Mouse (Mus musculus) CH12.LX (cell line): ENCODE data around the gene Shisa7. TPM values are rescaled to one million over a fixed set of nuclear protein-coding genes. Genes with fewer than 3 reads are reported as not detected.

Experiments used
- DNase-seq: peaks from one replicate; pipeline ENCODE4 v3.0.0-alpha.2; 2013; ENCODE audit errors: extremely low read depth
- H3K27ac ChIP-seq: 2 replicates; pipeline ENCODE4 v1.5.1; 2012; ENCODE audit warnings: low read depth, mild to moderate bottlenecking, control low read depth, moderate library complexity; ENCODE audit not compliant: insufficient read depth
- H3K27me3 ChIP-seq: replicated peaks from 2 replicates; pipeline ENCODE3; 2012; ENCODE audit warnings: inconsistent platforms
- H3K36me3 ChIP-seq, 2 experiments: replicated peaks in 1 of 2; 2 replicates each; pipeline versions ENCODE3 to v1.6.1; 2012; ENCODE audit warnings: inconsistent platforms in 1 of 2, low read length in 1 of 2, mild to moderate bottlenecking in 1 of 2, mixed read lengths in 1 of 2, moderate library complexity in 1 of 2; ENCODE audit not compliant: control insufficient read depth in 1 of 2, insufficient read depth in 1 of 2
- H3K4me1 ChIP-seq, 2 experiments: 2 replicates each; pipeline ENCODE4 v1.6.1; 2012; ENCODE audit warnings: inconsistent platforms in 1 of 2, moderate library complexity in 1 of 2; ENCODE audit not compliant: insufficient read depth in 2 of 2, control insufficient read depth in 1 of 2
- H3K4me2 ChIP-seq: 2 replicates; pipeline ENCODE4 v1.6.1; 2012; ENCODE audit warnings: low read depth, mild to moderate bottlenecking, control low read depth; ENCODE audit not compliant: poor library complexity, insufficient read depth, severe bottlenecking
- H3K4me3 ChIP-seq, 3 experiments: fragments of 150-350 bp in 1 of 3; sonication (generic) in 1 of 3; replicated peaks in 1 of 3; 2 replicates each; pipeline versions ENCODE3 to v1.5.1; 2011 to 2012; ENCODE audit warnings: low read depth in 2 of 3, low read length in 2 of 3, mild to moderate bottlenecking in 2 of 3, moderate library complexity in 2 of 3, control low read depth in 1 of 3, improper control_type of control experiment in 1 of 3, inconsistent platforms in 1 of 3, mixed read lengths in 1 of 3; ENCODE audit not compliant: poor library complexity in 1 of 3
- H3K79me2 ChIP-seq: replicated peaks from 2 replicates; pipeline ENCODE4 v1.6.1; 2012; ENCODE audit warnings: mild to moderate bottlenecking, moderate library complexity; ENCODE audit not compliant: control insufficient read depth, poor library complexity, insufficient read depth, severe bottlenecking; ENCODE audit errors: extremely low read depth
- H3K9ac ChIP-seq: 2 replicates; pipeline ENCODE4 v1.6.1; 2012; ENCODE audit warnings: low read depth, mild to moderate bottlenecking, control low read depth, moderate library complexity; ENCODE audit not compliant: insufficient read depth
- H3K9me3 ChIP-seq: replicated peaks from 2 replicates; pipeline ENCODE3; 2012; ENCODE audit warnings: low read length, inconsistent platforms, mixed read lengths
- CHD1 ChIP-seq: IDR thresholded peaks from 2 replicates; pipeline ENCODE4 v1.6.1; 2012; ENCODE audit warnings: low read depth, low read length, improper control_type of control experiment, inconsistent platforms
- CHD2 ChIP-seq: IDR thresholded peaks from 2 replicates; pipeline ENCODE4 v1.6.1; 2011; ENCODE audit warnings: low read length, improper control_type of control experiment
- CTCF ChIP-seq, 2 experiments: IDR thresholded peaks in 1 of 2; conservative IDR thresholded peaks in 1 of 2; 2 replicates each; pipeline ENCODE4 v1.5.1; 2011 to 2012; ENCODE audit warnings: low read depth in 2 of 2, low read length in 2 of 2, improper control_type of control experiment in 1 of 2, inconsistent platforms in 1 of 2, mild to moderate bottlenecking in 1 of 2, moderate library complexity in 1 of 2
- E2F4 ChIP-seq: IDR thresholded peaks from 2 replicates; pipeline ENCODE4 v1.6.1; 2011; ENCODE audit warnings: low read depth, low read length, improper control_type of control experiment; ENCODE audit not compliant: insufficient replicate concordance
- ETS1 ChIP-seq: conservative IDR thresholded peaks from 2 replicates; pipeline ENCODE4 v1.6.1; 2012; ENCODE audit warnings: low read depth, mild to moderate bottlenecking, inconsistent platforms, low read length, improper control_type of control experiment, moderate library complexity
- GABPA ChIP-seq: IDR thresholded peaks from 2 replicates; pipeline ENCODE4 v1.6.1; 2012; ENCODE audit warnings: low read depth, low read length, improper control_type of control experiment, inconsistent platforms; ENCODE audit not compliant: insufficient replicate concordance
- IRF4 ChIP-seq: IDR thresholded peaks from 2 replicates; pipeline ENCODE4 v1.6.1; 2014; ENCODE audit warnings: low read depth, mild to moderate bottlenecking, inconsistent platforms, low read length, improper control_type of control experiment
- JUN ChIP-seq: IDR thresholded peaks from 2 replicates; pipeline ENCODE4 v1.6.1; 2011; ENCODE audit warnings: low read depth, mild to moderate bottlenecking, low read length, improper control_type of control experiment, moderate library complexity; ENCODE audit not compliant: insufficient read depth
- JUND ChIP-seq: conservative IDR thresholded peaks from 2 replicates; pipeline ENCODE4 v1.6.1; 2011; ENCODE audit warnings: low read depth, low read length, improper control_type of control experiment
- KAT2A ChIP-seq: IDR thresholded peaks from 2 replicates; pipeline ENCODE4 v1.6.1; 2012; ENCODE audit warnings: low read length, improper control_type of control experiment, inconsistent platforms; ENCODE audit not compliant: insufficient replicate concordance
- MAFK ChIP-seq: IDR thresholded peaks from 2 replicates; pipeline ENCODE4 v1.6.1; 2011; ENCODE audit warnings: low read length, improper control_type of control experiment; ENCODE audit not compliant: insufficient replicate concordance
- MAX ChIP-seq: IDR thresholded peaks from 2 replicates; pipeline ENCODE4 v1.6.1; 2011; ENCODE audit warnings: low read length, improper control_type of control experiment
- MAZ ChIP-seq: IDR thresholded peaks from 2 replicates; pipeline ENCODE4 v1.6.1; 2012; ENCODE audit warnings: low read depth, mild to moderate bottlenecking, inconsistent platforms, low read length, improper control_type of control experiment, moderate library complexity
- MEF2A ChIP-seq: IDR thresholded peaks from 2 replicates; pipeline ENCODE4 v1.6.1; 2014; ENCODE audit warnings: low read depth, mild to moderate bottlenecking, inconsistent platforms, low read length, improper control_type of control experiment, borderline replicate concordance
- RCOR1 ChIP-seq: conservative IDR thresholded peaks from 2 replicates; pipeline ENCODE4 v1.6.1; 2012; ENCODE audit warnings: low read depth, mild to moderate bottlenecking, inconsistent platforms, low read length, improper control_type of control experiment
- SMC3 ChIP-seq: IDR thresholded peaks from 2 replicates; pipeline ENCODE4 v1.6.1; 2011; ENCODE audit warnings: low read depth, low read length, improper control_type of control experiment
- UBTF ChIP-seq: IDR thresholded peaks from 2 replicates; pipeline ENCODE4 v1.6.1; 2012; ENCODE audit warnings: low read depth, mild to moderate bottlenecking, inconsistent platforms, low read length, improper control_type of control experiment, moderate library complexity
- ZC3H11A ChIP-seq: IDR thresholded peaks from 2 replicates; pipeline ENCODE4 v1.6.1; 2012; ENCODE audit warnings: low read depth, mild to moderate bottlenecking, inconsistent platforms, low read length, improper control_type of control experiment
- ZMIZ1 ChIP-seq: IDR thresholded peaks from 2 replicates; pipeline ENCODE4 v1.6.1; 2012; ENCODE audit warnings: low read depth, mild to moderate bottlenecking, inconsistent platforms, low read length, improper control_type of control experiment
- dilution Hi-C: fragments of 300-500 bp; cut with MboI; formaldehyde crosslinking; loops from 2 replicates; pipeline ENCODE4 v1.14.3; 2020; ENCODE audit warnings: low sequenced_read_pairs; ENCODE audit not compliant: extremely low pct_unique_long_range_greater_than_20kb, extremely low pct_ligation_motif_present
- in situ Hi-C: fragments of 300-500 bp; cut with MboI; formaldehyde crosslinking; loops from 3 replicates; pipeline ENCODE4 v1.14.3; 2019; ENCODE audit warnings: low sequenced_read_pairs, low pct_ligation_motif_present, low pct_unique_long_range_greater_than_20kb, mixed read lengths
- polyA plus RNA-seq: library from polyadenylated mRNA; unstranded; fragments of >175 nt; gene quantifications from 2 replicates; pipeline ENCODE4 v1.2.1, GENCODE M21; 2012; ENCODE audit warnings: low read depth; ENCODE audit not compliant: insufficient read length
- total RNA-seq, 2 experiments: library from RNA; depleted of rRNA; stranded (reverse); fragments of 300-350 nt in 1 of 2; fragments of >200 nt in 1 of 2; gene quantifications; 2 replicates each; pipeline ENCODE4 v1.2.3; 2012 to 2014

Gene Shisa7
- total and polyA plus RNA-seq, 3 experiments = not detected

GRCm38 (mm10) chr7:4782759-4783158 is 61.7 kb downstream of the Shisa7 start, which contains the start of the genes Il11 and Tmem190:
Gene Il11, minus strand, starts transcription at chr7:4782859.
Gene Tmem190, plus strand, starts transcription at chr7:4782937.
- Histone ChIP-seq H3K4me2 (no peak within 1 kb of the TSS), H3K4me1 (peaks cover 9 to 36% of the 10 kb centered on the region in 2 experiments), H3K27me3 (peaks cover 3% of the 10 kb centered on the region), H3K27ac (no peak within 1 kb of the TSS), H3K4me3 (no peak within 1 kb of the TSS), H3K79me2 (no peaks in the 10 kb centered on the region), H3K9me3 (no peaks in the 10 kb centered on the region), H3K9ac (no peak within 1 kb of the TSS), H3K36me3 (peaks cover 4 to 22% of the 10 kb centered on the region in 2 experiments)
- TF ChIP-seq ETS1 (no peak), E2F4 (no peak), MAX (no peak), KAT2A (no peak), CTCF (conservative IDR thresholded peaks at IDR 0.05 in 1 of 2, IDR thresholded peaks at IDR 0.05 in 1 of 2; ENCODE audit: low read depth in 2 of 2, low read length in 2 of 2) (no peak), ZC3H11A (no peak)
- no peak for DNase-seq
- dilution Hi-C loops (no loop called here), in situ Hi-C loops (loop anchor here (5.0 to 10.0 kb wide), 3 partner anchors 35 to 158 kb away; no protein-coding TSS in a partner anchor)

GRCm38 (mm10) chr7:4782130-4782529 is 62.4 kb downstream of the Shisa7 start:
- in situ Hi-C loops (loop anchor here (5.0 to 10.0 kb wide), 3 partner anchors 35 to 157 kb away; no protein-coding TSS in a partner anchor), dilution Hi-C loops (no loop called here)
- H3K27me3 ChIP-seq = peaks cover 7% of the 10 kb centered on the region
- H3K4me1 ChIP-seq = peaks cover 9 to 30% of the 10 kb centered on the region in 2 experiments
- no peak overlapping the region for H3K4me3 ChIP-seq
- no peaks in the 10 kb centered on the region for H3K9me3 ChIP-seq
- H3K79me2 ChIP-seq = no peaks in the 10 kb centered on the region
- DNase-seq = no peak
- no peak for TF ChIP-seq MAZ
- no peak for TF ChIP-seq ZMIZ1
- no peak for TF ChIP-seq SMC3
- TF ChIP-seq MAFK = no peak
- TF ChIP-seq JUND = no peak
- TF ChIP-seq MEF2A = no peak
- no peak for TF ChIP-seq UBTF
- no peak for TF ChIP-seq KAT2A
- no peak for TF ChIP-seq MAX
- TF ChIP-seq CTCF (conservative IDR thresholded peaks at IDR 0.05 in 1 of 2, IDR thresholded peaks at IDR 0.05 in 1 of 2; ENCODE audit: low read depth in 2 of 2, low read length in 2 of 2) = no peak
- no peak overlapping the region for H3K4me2 ChIP-seq
- H3K9ac ChIP-seq = no peak overlapping the region
- no peak overlapping the region for H3K27ac ChIP-seq
- peaks cover 4 to 22% of the 10 kb centered on the region in 2 experiments for H3K36me3 ChIP-seq

- Histone ChIP-seq H3K9ac (no peak overlapping the region), H3K79me2 (no peaks in the 10 kb centered on the region), H3K4me2 (no peak overlapping the region), H3K36me3 (peaks cover 2 to 17% of the 10 kb centered on the region in 2 experiments), H3K4me3 (no peak overlapping the region), H3K27ac (no peak overlapping the region), H3K27me3 (peaks cover 23% of the 10 kb centered on the region), H3K9me3 (no peaks in the 10 kb centered on the region), H3K4me1 (peaks cover 9 to 29% of the 10 kb centered on the region in 2 experiments)
- TF ChIP-seq RCOR1 (no peak), CHD2 (no peak), IRF4 (no peak), JUND (no peak), CHD1 (no peak), GABPA (no peak), JUN (no peak), ZC3H11A (no peak)
- dilution Hi-C loops (no loop called here), in situ Hi-C loops (loop anchor here (5.0 to 10.0 kb wide), 3 partner anchors 33 to 155 kb away; no protein-coding TSS in a partner anchor)
- DNase-seq = no peak
Observed at GRCm38 (mm10) chr7:4779921-4780320, 64.6 kb downstream of the Shisa7 start.
